In the genomic region with DNA sequence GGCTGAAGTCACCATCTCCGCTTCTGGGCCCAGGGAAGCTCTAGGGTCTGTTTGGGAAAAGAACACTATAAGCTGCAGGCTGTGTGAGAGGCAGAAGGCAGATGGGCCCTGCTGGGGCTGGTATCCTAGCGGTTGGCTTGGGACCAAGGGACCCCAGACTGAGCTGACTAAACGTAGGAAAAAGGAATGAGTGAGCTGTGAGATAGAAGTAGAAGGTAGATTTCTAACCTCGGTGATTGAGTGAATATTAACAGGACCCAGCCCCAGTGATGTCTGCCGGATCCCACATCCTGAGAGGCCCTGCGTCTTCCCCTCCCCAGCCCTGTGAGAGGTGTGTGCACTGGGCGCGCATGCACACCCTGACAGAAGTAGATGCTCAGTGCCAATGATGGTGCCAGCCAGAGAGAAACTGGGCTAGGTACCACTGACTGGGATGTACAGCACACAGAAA, we compare ENCODE assay signal across 15 mouse cellular contexts. TPM values are rescaled to one million over a fixed set of nuclear protein-coding genes. Genes with fewer than 3 reads are reported as not detected.
A peak's percentile ranks its signal among the peaks of the same experiment; 100 is the strongest.
DNase-seq lines count a peak whose midpoint lies in the region; ATAC-seq lines count a peak whose summit lies in the region.
"Had no signal": no experiment of that assay in that cellular context is flagged by ENCODE, and none has a peak within 500 bp of the region (broad histone marks: within the 10 kb centered on the region; RNA-seq: fewer than 3 reads in every experiment).

No protein-coding gene starts in this region.

- peak; percentile 82 for ATAC-seq in cerebellum, adult (ENCODE audit: insufficient number of reproducible peaks, low FRiP score, low TSS enrichment)

- peak; percentile 23 to 52 for DNase-seq in layer of hippocampus, postnatal 14 days (ENCODE audit: low spot score in 2 of 2)
- no peak for DNase-seq in layer of hippocampus, adult 18-20 months (ENCODE audit: low spot score in 2 of 2)
- DNase-seq in cerebellum, adult 18-20 months = peak; percentile 60 to 65
- DNase-seq in cerebellum, postnatal 25 days = peak; percentile 72 to 75
- DNase-seq in ovary, postnatal 36 days (ENCODE audit: low spot score) = no peak
- DNase-seq in lung, postnatal 25 days (ENCODE audit: low spot score) = no peak
- DNase-seq: adrenal gland, postnatal 10 days; gastrocnemius, adult 2 months; heart, adult 18-20 months; kidney, adult 18-20 months; lung, embryonic 14.5 days; lung, postnatal 4 days; spleen, adult 18-20 months; thymus, postnatal 4 days had no signal

RNA-seq across cellular contexts. Expression of gene Tbc1d9b, which starts 8.5 kb away (rescaled TPM):
- total RNA-seq in layer of hippocampus, postnatal 14 days (2021) = 100 to 1,000 TPM; 104 to 105 TPM
- total RNA-seq in layer of hippocampus, adult 18-20 months (2021) = 100 to 1,000 TPM; 113 to 120 TPM

RNA-seq across cellular contexts. Expression of gene Mrnip, which starts 51.6 kb away (rescaled TPM):
- 10 to 100 TPM; 15.3 to 17.7 TPM for total RNA-seq in layer of hippocampus, postnatal 14 days (2021)
- 10 to 100 TPM; 14.1 to 15.7 TPM for total RNA-seq in layer of hippocampus, adult 18-20 months (2021)

Comparison
In these comparisons a context has a peak if more than half of its experiments do, and no peak if none do; other contexts are left out.
1. DNase-seq: peak in layer of hippocampus, postnatal 14 days (2 of 2), cerebellum, adult 18-20 months (2 of 2) and cerebellum, postnatal 25 days (2 of 2); none in layer of hippocampus, adult 18-20 months (0 of 2), ovary, postnatal 36 days (single experiment) and lung, postnatal 25 days (single experiment).